Mouse (Mus musculus): ENCODE measurements around the gene Agap2. TPM values are rescaled to one million over a fixed set of nuclear protein-coding genes. Genes with fewer than 3 reads are reported as not detected.
"Not testable (repeated sequence)": the region's sequence is repeated elsewhere in the genome, so short reads cannot be mapped to it uniquely, and the experiment has no call there.

Gene Agap2
- polyA plus RNA-seq, 1 experiment from 2014 or later, result 3.3 TPM

DNA sequence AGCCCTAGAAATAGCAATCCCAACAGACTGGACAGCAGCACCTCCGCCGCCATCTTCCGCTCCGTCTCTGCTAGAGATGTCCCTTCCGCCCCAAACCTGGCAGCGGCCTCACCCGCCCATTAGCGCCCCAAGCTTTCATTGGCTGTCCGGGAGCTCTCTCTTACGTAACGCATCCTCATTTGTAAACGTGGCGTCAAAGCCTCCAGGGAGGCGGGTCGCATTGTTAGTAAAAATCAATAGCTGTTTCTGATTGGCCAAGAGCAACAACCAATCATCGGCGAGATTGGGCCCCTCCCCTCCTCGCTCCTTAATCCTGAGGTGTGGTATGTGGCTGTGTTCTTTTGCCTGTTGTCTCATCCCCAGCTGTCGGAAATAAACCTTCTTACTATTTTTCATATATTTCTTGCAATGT is 46.0 kb downstream of the Agap2 start, which contains the start of gene Os9:
TSS of gene Os9 (minus strand) at position 66 of the 412 bp plus-strand sequence.
- peak within 1 kb of the TSS; percentile 91 for H3K9ac ChIP-seq (replicated peaks)
- H3K4me3 ChIP-seq (replicated peaks), result peak within 1 kb of the TSS; percentile 93
- ATAC-seq, result peak; percentile 96
- H3K4me2 ChIP-seq (replicated peaks), result peak within 1 kb of the TSS; percentile 96
- peaks cover 34% of the 10 kb centered on the region for H3K36me3 ChIP-seq
- H3K9me3 ChIP-seq, result no peaks in the 10 kb centered on the region
- H3K4me1 ChIP-seq (replicated peaks), result peaks cover 31% of the 10 kb centered on the region
- under 1% methylated on average over 19 of the region's 19 CpGs for WGBS
- peak within 1 kb of the TSS; percentile 92 for H3K27ac ChIP-seq
- H3K27me3 ChIP-seq, result no peaks in the 10 kb centered on the region

DNA sequence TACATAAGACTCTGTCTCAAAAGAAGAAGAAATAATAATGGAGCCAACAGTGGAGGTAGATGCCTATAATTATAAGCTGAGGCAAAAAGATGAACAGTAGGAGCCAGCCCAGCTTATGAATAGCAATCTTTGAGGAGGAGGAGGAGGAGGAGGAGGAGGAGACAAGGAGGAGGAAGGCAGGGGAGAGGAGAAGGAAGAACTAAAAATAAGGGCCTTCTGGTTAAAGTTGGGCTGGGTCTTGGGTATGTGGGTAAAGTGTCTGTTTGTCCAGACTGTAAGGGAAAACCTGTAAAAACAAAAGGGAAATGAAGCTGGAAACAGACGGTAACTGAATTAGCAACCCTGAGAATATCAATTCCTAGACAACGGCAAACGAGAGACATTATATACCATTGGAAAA is 46.9 kb downstream of the Agap2 start:
- H3K27me3 ChIP-seq, result no peaks in the 10 kb centered on the region
- peak overlapping the region; percentile 58 for H3K4me2 ChIP-seq (replicated peaks)
- H3K4me1 ChIP-seq (replicated peaks), result peaks cover 31% of the 10 kb centered on the region
- peak overlapping the region; percentile 93 for H3K4me3 ChIP-seq (replicated peaks)
- 91% methylated on average over 3 of the region's 3 CpGs for WGBS
- H3K9ac ChIP-seq (replicated peaks), result peak overlapping the region; percentile 59
- H3K9me3 ChIP-seq, result no peaks in the 10 kb centered on the region
- peaks cover 25% of the 10 kb centered on the region for H3K36me3 ChIP-seq
- peak overlapping the region; percentile 92 for H3K27ac ChIP-seq
- ATAC-seq, result no peak

DNA sequence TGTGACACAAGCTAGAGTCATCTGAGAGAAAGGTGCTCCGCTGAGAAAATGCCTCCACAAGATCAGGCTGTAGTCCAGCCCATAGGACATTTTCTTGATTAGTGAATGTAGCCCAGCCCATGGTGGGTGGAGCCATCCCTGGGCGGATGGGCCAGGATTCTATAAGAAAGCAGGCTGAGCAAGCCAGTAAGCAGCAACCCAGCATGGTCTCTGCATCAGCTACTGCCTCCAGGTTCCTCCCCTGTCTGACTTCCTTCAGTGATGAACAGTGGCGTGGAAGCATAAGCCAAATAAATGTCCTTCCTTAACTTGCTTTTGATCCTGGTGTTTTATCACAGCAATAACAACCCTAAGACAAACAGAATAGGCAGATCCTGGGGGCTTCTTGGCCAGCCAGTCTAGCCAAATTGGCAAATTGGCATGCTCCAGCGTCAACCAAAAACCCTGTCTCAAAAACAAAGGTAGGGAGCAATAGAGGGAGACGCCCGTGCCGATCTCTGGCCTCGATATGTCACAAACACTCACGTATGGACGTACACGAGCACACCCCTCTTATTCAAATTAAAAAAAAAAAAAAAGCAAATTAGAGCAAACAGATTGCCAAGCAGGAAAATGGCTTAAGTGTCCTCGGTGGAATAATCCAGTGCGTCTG is 47.8 kb downstream of the Agap2 start:
- peak; percentile 43 for ATAC-seq

DNA sequence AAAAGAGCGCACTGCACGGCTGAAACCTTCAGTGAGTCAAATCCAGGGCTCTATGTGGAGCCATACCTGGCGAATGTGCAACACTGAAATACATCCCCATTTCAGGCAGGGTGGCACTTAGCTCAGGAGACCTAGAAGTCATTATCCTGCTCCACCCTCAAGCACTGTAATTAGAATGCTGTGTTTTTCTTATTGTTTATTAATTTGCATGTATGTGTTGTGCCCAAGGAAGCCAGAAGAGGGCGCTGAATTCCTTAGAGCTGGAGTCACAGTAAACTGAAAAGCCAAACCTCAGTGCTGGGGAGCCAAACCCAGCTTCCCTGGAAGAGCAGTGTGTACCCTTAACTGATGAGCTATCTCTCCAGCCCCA is 48.3 kb downstream of the Agap2 start:
- H3K4me3 ChIP-seq (replicated peaks), result peak overlapping the region; percentile 93
- H3K4me1 ChIP-seq (replicated peaks), result peaks cover 31% of the 10 kb centered on the region
- H3K9ac ChIP-seq (replicated peaks), result peak overlapping the region; percentile 59
- peak overlapping the region; percentile 58 for H3K4me2 ChIP-seq (replicated peaks)
- no peaks in the 10 kb centered on the region for H3K27me3 ChIP-seq
- peak overlapping the region; percentile 92 for H3K27ac ChIP-seq
- peaks cover 11% of the 10 kb centered on the region for H3K36me3 ChIP-seq
- ATAC-seq, result no peak; the same call in 1 of the 2 replicates
- WGBS, result 7% methylated on average over 4 of the region's 4 CpGs
- H3K9me3 ChIP-seq, result no peaks in the 10 kb centered on the region

More for the DNA sequence above, 47.8 kb downstream of the Agap2 start:
- H3K27me3 ChIP-seq, result no peaks in the 10 kb centered on the region
- H3K9ac ChIP-seq (replicated peaks), result peak overlapping the region; percentile 59
- peaks cover 31% of the 10 kb centered on the region for H3K4me1 ChIP-seq (replicated peaks)
- peaks cover 16% of the 10 kb centered on the region for H3K36me3 ChIP-seq
- 10% methylated on average over 13 of the region's 13 CpGs for WGBS
- H3K9me3 ChIP-seq, result no peaks in the 10 kb centered on the region
- H3K4me2 ChIP-seq (replicated peaks), result peak overlapping the region; percentile 58
- peak overlapping the region; percentile 93 for H3K4me3 ChIP-seq (replicated peaks)
- H3K27ac ChIP-seq, result peak overlapping the region; percentile 92

DNA sequence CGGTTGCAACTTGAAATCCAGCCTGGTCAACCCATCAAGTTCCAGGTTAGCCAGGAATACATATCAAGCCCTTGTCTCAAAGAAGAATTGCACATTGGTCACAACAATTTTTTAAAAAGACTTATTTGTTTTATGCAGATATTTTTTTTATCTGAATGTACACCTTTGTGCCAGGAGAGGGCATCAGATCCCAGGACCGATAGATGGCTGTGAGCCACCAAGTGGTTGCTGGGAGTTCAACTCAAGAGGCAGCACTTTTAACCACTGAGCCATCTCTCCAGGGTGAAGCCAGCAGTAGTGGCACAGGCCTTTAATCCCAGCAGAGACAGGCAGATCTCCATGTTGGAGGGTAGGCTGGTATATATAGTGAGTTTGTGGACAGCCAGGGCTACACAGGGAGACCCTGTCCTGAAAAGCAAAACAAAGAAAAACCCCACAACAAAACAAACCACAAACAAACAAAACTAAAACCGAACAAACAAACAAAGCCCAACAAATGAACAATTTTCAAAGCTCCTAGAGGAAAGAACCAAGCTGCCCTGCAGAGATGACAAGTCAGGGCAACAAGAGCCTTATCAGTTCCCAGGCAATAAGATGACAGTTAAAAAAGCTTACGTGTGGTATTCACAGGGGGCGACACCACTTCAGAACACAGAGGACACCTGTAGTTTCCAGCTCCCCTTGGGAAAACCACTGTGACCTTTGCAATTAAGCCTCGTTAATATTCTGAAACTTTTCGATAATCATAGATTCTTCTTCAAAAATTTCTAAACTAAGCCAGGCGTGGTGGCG is 50.3 kb downstream of the Agap2 start:
- Histone ChIP-seq H3K9me3 (no peaks in the 10 kb centered on the region), H3K36me3 (no peaks in the 10 kb centered on the region), H3K4me2 (replicated peaks) (no peak overlapping the region), H3K4me3 (replicated peaks) (no peak overlapping the region), H3K4me1 (replicated peaks) (peaks cover 20% of the 10 kb centered on the region), H3K27ac (no peak overlapping the region), H3K9ac (replicated peaks) (no peak overlapping the region), H3K27me3 (no peaks in the 10 kb centered on the region)
- 80% methylated on average over 9 of the region's 9 CpGs for WGBS
- ATAC-seq, result no peak

DNA sequence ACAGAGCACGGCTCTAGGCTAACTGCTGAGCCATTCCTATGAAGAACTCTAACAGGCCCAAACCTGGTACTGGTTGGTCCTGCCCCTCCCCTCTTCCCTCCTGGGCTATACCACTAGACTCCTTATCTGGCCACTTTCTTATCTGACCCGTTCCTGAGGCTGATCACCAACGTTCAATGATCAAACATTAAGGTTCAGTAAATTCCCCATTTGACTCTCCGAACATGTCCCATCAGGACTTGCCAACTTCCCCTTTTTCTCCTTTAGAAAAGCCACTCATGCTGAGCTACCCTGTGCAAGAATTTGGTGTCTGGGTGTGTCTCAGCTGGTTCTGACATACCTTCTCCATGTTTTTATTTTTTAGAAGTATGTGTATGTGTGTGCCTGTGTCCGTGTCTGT is 51.5 kb downstream of the Agap2 start:
- Histone ChIP-seq H3K36me3 (no peaks in the 10 kb centered on the region), H3K9ac (replicated peaks) (no peak overlapping the region), H3K27me3 (no peaks in the 10 kb centered on the region), H3K4me3 (replicated peaks) (no peak overlapping the region), H3K4me2 (replicated peaks) (no peak overlapping the region), H3K27ac (no peak overlapping the region), H3K4me1 (replicated peaks) (peaks cover 18% of the 10 kb centered on the region), H3K9me3 (no peaks in the 10 kb centered on the region)
- 89% methylated on average over 5 of the region's 5 CpGs for WGBS
- ATAC-seq, result no peak

DNA sequence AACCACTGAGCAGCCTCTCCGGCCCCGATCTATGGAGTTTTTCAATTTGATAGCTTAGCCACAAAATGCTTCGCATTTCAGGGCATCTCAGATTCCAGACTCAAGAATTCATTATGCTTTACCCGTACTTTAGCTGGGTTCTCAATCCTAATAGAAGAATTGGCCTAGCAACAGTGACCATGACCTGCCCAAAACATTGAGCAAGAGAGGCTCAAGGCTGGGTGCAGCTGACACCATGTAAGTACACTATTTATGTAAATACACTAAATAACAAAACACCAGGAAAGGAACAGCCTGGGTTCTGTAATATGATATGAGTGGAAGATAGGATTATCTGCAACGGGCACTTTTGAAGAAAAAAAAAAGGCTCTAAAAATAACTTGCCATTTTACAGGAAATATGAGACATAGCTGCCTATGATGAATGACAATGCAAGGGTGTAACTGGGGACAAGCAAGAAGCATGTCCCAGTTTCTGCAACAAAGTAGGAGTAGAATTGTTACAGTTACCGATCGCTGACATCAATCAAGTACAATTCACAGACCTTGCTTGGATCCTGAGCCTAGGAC is 52.7 kb downstream of the Agap2 start:
- 88% methylated on average over 7 of the region's 7 CpGs for WGBS
- H3K4me1 ChIP-seq (replicated peaks), result peaks cover 6% of the 10 kb centered on the region
- ATAC-seq, result no peak
- no peaks in the 10 kb centered on the region for H3K27me3 ChIP-seq
- no peak overlapping the region for H3K27ac ChIP-seq
- no peak overlapping the region for H3K4me3 ChIP-seq (replicated peaks)
- H3K9ac ChIP-seq (replicated peaks), result no peak overlapping the region
- H3K4me2 ChIP-seq (replicated peaks), result no peak overlapping the region
- no peaks in the 10 kb centered on the region for H3K9me3 ChIP-seq
- H3K36me3 ChIP-seq, result no peaks in the 10 kb centered on the region

DNA sequence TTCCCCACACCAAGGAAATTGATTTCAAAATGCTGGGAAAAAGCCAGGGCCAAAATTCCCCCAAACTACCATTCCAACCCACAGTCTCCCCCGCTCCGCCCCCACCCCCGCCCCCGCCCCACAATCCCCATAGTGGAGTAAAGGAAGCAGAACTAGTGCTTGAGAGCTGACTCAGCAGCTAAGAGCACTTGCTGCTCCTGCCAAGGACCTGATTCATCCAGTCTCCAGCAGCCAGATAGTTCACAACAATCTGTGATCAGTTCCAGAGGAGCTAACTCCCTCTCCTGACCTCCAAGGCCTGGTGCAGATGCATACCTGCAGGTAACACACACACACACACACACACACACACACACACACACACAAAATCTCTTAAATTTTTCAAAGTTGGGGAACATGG is 54.3 kb downstream of the Agap2 start:
- H3K9me3 ChIP-seq, result no peaks in the 10 kb centered on the region
- WGBS, result 77% methylated on average over 4 of the region's 4 CpGs
- no peaks in the 10 kb centered on the region for H3K36me3 ChIP-seq
- H3K4me3 ChIP-seq (replicated peaks), result no peak overlapping the region
- ATAC-seq, result no peak
- no peaks in the 10 kb centered on the region for H3K4me1 ChIP-seq (replicated peaks)
- H3K27me3 ChIP-seq, result no peaks in the 10 kb centered on the region
- H3K4me2 ChIP-seq (replicated peaks), result no peak overlapping the region
- no peak overlapping the region for H3K27ac ChIP-seq
- no peak overlapping the region for H3K9ac ChIP-seq (replicated peaks)

DNA sequence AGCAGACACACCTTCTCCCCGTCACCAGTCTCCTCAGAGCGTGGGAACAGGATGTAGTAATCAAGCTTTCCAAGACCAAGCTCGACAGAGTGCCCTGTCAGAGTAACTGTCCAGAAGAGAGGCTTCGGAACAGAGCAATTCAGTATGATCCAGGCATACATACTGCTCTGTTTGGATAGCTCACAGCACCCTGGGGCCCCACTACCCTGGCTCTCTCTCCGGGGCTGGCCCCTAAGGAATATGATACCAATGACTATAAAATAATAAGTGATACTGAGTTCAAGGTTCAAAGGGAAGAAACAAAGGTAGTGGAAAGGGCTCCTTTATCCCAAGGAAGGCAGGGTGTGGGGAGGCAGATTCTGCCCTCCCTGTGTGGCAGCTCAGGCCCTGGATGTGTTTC is 57.4 kb downstream of the Agap2 start:
- Histone ChIP-seq H3K36me3 (no peaks in the 10 kb centered on the region), H3K9me3 (no peaks in the 10 kb centered on the region), H3K9ac (replicated peaks) (no peak overlapping the region), H3K27me3 (no peaks in the 10 kb centered on the region), H3K27ac (no peak overlapping the region), H3K4me2 (replicated peaks) (no peak overlapping the region), H3K4me3 (replicated peaks) (no peak overlapping the region), H3K4me1 (replicated peaks) (no peaks in the 10 kb centered on the region)
- 75% methylated on average over 5 of the region's 5 CpGs for WGBS
- ATAC-seq, result no peak

DNA sequence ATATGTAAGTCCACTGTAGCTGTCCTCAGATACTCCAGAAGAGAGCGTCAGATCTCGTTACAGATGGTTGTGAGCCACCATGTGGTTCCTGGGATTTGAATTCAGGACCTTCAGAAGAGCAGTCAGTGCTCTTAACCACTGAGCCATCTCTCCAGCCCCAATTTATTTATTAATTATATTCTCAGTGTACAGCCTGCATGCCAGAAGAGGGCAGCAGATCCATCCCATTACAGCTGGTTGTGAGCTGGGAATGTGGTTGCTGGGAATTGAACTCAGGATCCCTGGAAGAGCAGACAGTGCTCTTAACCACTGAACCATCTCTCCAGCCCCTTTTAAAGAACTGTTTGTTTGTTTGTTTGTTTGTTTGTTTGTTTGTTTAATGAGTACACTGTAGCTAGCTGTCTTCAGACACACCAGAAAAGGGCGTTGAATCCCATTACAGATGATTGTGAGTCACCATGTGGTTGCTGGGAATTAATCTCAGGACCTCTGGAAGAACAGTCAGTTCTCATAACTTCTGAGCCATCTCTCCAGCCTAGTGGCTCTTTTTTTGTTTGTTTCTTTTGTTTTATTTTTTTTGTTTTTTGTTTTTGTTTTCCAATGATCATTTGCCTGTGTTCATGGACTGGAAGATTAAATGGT is 59.4 kb downstream of the Agap2 start:
- H3K36me3 ChIP-seq; H3K27me3 ChIP-seq; H3K27ac ChIP-seq; H3K9me3 ChIP-seq; H3K9ac ChIP-seq (replicated peaks); H3K4me1 ChIP-seq (replicated peaks); H3K4me3 ChIP-seq (replicated peaks); H3K4me2 ChIP-seq (replicated peaks); ATAC-seq: not testable (repeated sequence)
- WGBS, result 85% methylated on average over 3 of the region's 3 CpGs

DNA sequence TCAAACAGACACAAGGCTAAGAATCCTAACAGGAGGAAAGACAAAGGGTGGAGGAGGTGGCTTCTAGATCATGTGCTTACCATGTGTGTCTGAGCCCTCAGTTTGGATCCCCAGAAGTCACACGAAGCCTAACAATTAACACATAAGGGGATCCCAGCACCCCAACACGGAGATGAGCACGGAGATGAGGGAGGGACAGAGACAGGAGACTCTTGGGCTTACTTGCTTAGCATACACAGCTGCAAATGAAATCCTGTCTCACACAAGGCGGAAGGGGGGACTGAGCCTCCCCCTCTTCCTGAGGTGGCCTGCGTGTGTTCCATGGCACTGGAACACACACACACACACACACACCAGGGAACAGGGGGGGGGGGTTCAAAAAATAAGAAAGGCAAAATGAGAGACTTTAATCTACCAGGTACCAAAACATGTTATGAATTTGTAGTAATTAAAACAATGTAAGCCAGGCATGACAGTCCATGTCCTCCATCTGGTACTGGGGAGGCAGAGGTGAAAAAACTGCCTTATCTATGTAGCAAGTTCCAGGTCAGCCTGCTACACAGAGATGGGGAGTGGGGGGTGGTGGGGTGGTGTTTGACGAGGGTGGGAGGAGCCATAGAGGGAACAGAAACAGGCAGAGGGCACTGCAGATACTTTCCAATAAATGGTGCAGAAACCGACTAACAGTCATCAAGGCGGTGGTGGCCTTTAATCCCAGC is 60.2 kb downstream of the Agap2 start:
- no peak for ATAC-seq

More for the DNA sequence above, 60.2 kb downstream of the Agap2 start:
- Histone ChIP-seq H3K27me3 (no peaks in the 10 kb centered on the region), H3K27ac (no peak overlapping the region), H3K9me3 (no peaks in the 10 kb centered on the region), H3K4me2 (replicated peaks) (no peak overlapping the region), H3K36me3 (no peaks in the 10 kb centered on the region), H3K9ac (replicated peaks) (no peak overlapping the region), H3K4me1 (replicated peaks) (no peaks in the 10 kb centered on the region), H3K4me3 (replicated peaks) (no peak overlapping the region)
- WGBS, result 65% methylated on average over 8 of the region's 8 CpGs

Measured in midbrain, embryonic 13.5 days (tissue).